Mouse (Mus musculus): ENCODE measurements around the gene Cxcr1. TPM values are rescaled to one million over a fixed set of nuclear protein-coding genes. Genes with fewer than 3 reads are reported as not detected.

The Cxcr1 gene
- polyA plus RNA-seq, 1 experiment from 2014 or later, result not detected

DNA sequence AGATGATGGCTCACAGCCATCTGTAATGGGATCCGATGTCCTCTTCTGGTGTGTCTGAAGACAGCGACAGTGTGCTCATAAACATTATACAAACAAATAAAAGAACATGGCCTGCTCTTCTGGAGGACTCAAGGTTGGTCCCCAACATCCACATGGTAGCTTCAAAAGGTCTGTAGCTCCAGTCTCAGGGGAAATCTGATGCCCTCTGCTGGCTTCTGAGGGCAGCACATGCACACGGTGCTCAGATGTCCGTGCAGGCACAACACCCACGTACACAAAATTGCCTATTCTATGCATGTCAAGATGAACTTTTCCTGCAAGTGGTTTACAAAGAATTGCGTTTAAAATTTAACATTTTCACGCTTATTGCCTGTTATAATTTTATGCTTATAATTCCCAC lies 1.5 kb upstream of the Cxcr1 start:
- H3K36me3 ChIP-seq, result no peaks in the 10 kb centered on the region
- H3K9me3 ChIP-seq, result no peaks in the 10 kb centered on the region
- no peak overlapping the region for H3K4me3 ChIP-seq (replicated peaks)
- no peak overlapping the region for H3K4me2 ChIP-seq
- H3K27ac ChIP-seq, result no peak overlapping the region
- H3K4me1 ChIP-seq (replicated peaks), result no peaks in the 10 kb centered on the region
- no peak for ATAC-seq (ENCODE audit: insufficient number of reproducible peaks, insufficient read depth, low FRiP score, low TSS enrichment, low read depth)
- no peak overlapping the region for H3K9ac ChIP-seq (replicated peaks)
- H3K27me3 ChIP-seq, result no peaks in the 10 kb centered on the region
- WGBS, result 49% methylated on average over 7 of the region's 7 CpGs

DNA sequence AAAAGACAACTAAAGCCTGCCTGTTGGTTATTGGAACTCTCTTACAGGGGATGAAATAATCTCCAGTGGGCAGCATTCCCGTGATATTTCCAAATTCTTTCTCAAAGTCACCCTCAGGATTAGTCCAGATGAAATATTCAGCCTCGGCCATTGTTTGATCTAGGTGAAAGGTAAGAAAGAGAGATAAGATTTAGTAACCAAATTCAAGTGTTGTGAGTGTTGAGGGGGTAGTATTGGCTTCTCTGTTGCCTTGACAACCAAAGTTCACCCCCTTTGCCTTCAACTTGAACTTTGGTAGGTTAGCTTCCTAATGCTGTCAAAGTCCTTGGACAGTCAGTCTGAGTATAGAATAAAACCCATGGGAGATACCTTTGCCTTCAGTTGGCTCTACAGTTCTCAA lies 1.7 kb downstream of the Cxcr1 start:
- WGBS, result 78% methylated on average over 2 of the region's 2 CpGs
- Histone ChIP-seq H3K27me3 (no peaks in the 10 kb centered on the region), H3K4me3 (replicated peaks) (no peak overlapping the region), H3K4me1 (replicated peaks) (no peaks in the 10 kb centered on the region), H3K36me3 (no peaks in the 10 kb centered on the region), H3K4me2 (no peak overlapping the region), H3K9ac (replicated peaks) (no peak overlapping the region), H3K9me3 (no peaks in the 10 kb centered on the region), H3K27ac (no peak overlapping the region)
- no peak for ATAC-seq (ENCODE audit: insufficient number of reproducible peaks, insufficient read depth, low FRiP score, low TSS enrichment, low read depth)

DNA sequence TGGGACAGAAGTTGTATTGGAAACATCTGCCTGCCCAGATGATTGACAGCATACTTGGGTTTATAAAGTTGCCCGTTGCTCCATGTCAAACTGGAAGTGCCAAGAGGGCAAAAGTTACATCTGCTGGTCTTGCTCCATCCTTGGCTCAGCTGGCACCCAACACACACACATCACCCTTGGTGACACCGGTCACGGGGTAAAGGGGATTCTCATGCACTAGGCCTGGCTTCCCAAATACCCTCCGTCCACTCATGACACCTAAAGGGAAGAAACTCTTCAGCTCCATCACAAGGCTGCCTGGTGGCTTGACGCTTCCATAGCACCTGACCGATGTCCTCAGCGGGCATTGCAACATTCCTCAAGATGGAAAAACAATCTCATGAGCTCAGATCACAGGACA lies 4.0 kb downstream of the Cxcr1 start:
- Histone ChIP-seq H3K4me1 (replicated peaks) (no peaks in the 10 kb centered on the region), H3K36me3 (no peaks in the 10 kb centered on the region), H3K27me3 (no peaks in the 10 kb centered on the region), H3K4me2 (no peak overlapping the region), H3K4me3 (replicated peaks) (no peak overlapping the region), H3K9me3 (no peaks in the 10 kb centered on the region), H3K27ac (no peak overlapping the region), H3K9ac (replicated peaks) (no peak overlapping the region)
- ATAC-seq (ENCODE audit: insufficient number of reproducible peaks, insufficient read depth, low FRiP score, low TSS enrichment, low read depth), result no peak
- 92% methylated on average over 7 of the region's 7 CpGs for WGBS

DNA sequence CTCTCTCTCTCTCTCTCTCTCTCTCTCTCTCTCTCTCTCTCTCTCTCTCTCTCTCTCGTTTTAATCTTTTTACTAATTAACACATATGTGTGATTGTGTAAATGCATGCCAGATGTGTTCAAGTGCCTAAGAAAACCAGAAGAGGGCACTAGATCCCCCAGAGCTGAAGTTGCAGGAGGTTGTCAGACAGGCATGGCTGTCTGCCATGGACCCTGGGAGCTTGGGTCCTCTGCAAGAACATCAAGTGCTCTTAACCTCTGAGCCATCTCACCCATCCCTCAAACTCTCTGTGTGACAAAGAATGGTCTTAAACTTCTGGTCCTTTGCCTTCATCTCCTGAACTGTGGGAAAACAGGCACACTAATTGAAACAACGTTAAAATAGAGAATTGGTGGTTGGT lies 11.4 kb downstream of the Cxcr1 start:
- H3K27me3 ChIP-seq, result no peaks in the 10 kb centered on the region
- no peak overlapping the region for H3K4me3 ChIP-seq (replicated peaks)
- no peaks in the 10 kb centered on the region for H3K36me3 ChIP-seq
- no peak overlapping the region for H3K9ac ChIP-seq (replicated peaks)
- H3K27ac ChIP-seq, result no peak overlapping the region
- no peak overlapping the region for H3K4me2 ChIP-seq
- ATAC-seq (ENCODE audit: insufficient number of reproducible peaks, insufficient read depth, low FRiP score, low TSS enrichment, low read depth), result no peak
- H3K9me3 ChIP-seq, result no peaks in the 10 kb centered on the region
- H3K4me1 ChIP-seq (replicated peaks), result 0 out of 2 replicates have a peak, but pooled peaks cover 5% of the 10 kb centered on the region
- 57% methylated on average over 2 of the region's 2 CpGs for WGBS

DNA sequence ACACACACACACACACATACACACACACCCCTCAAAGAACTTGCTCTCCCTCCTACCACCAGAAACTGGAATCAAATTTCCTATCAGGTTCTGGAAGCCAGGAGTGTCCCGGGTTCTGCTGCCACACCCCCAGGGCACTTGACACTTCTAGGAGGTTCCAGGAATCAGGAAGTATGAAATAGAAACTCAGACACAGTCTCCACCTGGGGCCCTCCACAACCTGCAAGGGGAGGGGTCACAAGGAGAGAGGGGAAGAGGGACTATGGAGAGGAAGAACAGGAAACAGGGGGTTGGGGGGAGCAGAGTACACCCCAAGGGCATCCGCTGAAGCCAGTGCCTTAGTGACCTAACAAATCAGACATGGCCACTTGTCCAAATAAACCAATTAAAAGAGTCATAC lies 13.0 kb downstream of the Cxcr1 start:
- Histone ChIP-seq H3K9me3 (no peaks in the 10 kb centered on the region), H3K4me3 (replicated peaks) (no peak overlapping the region), H3K4me1 (replicated peaks) (0 out of 2 replicates have a peak, but pooled peaks cover 5% of the 10 kb centered on the region), H3K36me3 (no peaks in the 10 kb centered on the region), H3K27ac (no peak overlapping the region), H3K9ac (replicated peaks) (no peak overlapping the region), H3K27me3 (no peaks in the 10 kb centered on the region), H3K4me2 (no peak overlapping the region)
- 44% methylated on average over 2 of the region's 2 CpGs for WGBS
- no peak for ATAC-seq (ENCODE audit: insufficient number of reproducible peaks, insufficient read depth, low FRiP score, low TSS enrichment, low read depth)

DNA sequence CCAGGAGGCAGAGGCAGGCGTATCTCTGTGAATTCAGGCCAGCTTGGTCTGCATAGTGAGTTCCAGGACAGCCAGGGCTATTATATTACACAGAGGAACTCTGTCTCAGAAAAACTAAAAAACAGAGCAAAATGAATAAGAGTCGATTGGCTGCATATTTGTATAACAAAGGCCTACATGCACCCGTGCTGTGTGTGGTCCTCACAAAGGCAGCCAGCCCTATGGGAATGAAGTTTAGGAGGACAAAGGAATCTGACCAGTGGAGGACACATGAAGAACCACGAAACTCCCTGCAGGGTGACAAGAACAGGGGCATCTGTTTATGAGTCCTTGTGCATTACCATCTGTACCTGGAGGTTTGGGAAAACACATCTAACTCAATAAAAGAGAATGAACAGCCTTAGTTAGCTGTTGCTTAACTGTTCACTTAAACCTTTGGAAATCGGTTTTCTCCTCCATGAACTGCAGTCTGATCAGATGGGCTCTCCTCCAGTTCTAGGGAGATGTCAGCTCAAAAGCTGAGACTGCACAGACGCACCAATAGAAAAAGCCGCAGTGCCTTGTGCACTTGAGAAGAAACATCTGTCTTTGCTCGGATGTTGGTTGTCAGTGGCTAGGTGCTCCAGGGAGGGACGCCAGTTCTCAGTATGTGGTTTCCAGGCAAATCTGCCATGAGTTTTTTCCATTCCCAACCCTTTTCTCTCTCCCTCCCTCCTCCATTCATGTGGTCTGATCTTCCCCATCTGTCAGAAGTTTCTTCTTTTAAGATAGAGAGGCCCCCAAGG lies 14.6 kb downstream of the Cxcr1 start:
- no peaks in the 10 kb centered on the region for H3K27me3 ChIP-seq
- H3K9me3 ChIP-seq, result no peaks in the 10 kb centered on the region
- no peak overlapping the region for H3K4me3 ChIP-seq (replicated peaks)
- no peak overlapping the region for H3K4me2 ChIP-seq
- H3K27ac ChIP-seq, result no peak overlapping the region
- H3K4me1 ChIP-seq (replicated peaks), result 0 out of 2 replicates have a peak, but pooled peaks cover 5% of the 10 kb centered on the region
- no peaks in the 10 kb centered on the region for H3K36me3 ChIP-seq
- ATAC-seq (ENCODE audit: insufficient number of reproducible peaks, insufficient read depth, low FRiP score, low TSS enrichment, low read depth), result no peak
- 50% methylated on average over 9 of the region's 9 CpGs for WGBS
- no peak overlapping the region for H3K9ac ChIP-seq (replicated peaks)

DNA sequence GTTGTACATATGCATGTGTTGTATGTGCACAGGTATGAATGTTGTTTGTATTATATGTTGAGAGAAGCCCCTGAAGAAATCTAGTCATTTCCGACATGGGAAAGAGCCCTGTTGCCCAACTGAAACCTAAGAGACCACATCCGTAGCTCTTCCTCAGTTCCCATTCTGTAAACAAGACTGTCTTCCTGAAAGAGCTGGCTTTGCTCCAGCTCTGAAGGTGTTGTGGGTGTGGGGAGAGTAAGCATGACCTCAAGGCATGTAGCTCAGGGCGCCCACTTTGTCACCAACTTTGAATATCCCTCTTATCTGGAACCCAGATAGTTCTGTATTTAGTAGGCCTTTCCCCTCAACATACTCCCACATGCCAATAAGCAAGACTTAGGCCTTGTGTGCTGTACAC lies 15.8 kb downstream of the Cxcr1 start:
- H3K36me3 ChIP-seq, result no peaks in the 10 kb centered on the region
- WGBS, result 87% methylated on average over 3 of the region's 3 CpGs
- no peaks in the 10 kb centered on the region for H3K27me3 ChIP-seq
- H3K4me3 ChIP-seq (replicated peaks), result no peak overlapping the region
- H3K27ac ChIP-seq, result no peak overlapping the region
- H3K9ac ChIP-seq (replicated peaks), result no peak overlapping the region
- no peaks in the 10 kb centered on the region for H3K9me3 ChIP-seq
- ATAC-seq (ENCODE audit: insufficient number of reproducible peaks, insufficient read depth, low FRiP score, low TSS enrichment, low read depth), result no peak
- no peak overlapping the region for H3K4me2 ChIP-seq
- H3K4me1 ChIP-seq (replicated peaks), result 0 out of 2 replicates have a peak, but pooled peaks cover 5% of the 10 kb centered on the region

DNA sequence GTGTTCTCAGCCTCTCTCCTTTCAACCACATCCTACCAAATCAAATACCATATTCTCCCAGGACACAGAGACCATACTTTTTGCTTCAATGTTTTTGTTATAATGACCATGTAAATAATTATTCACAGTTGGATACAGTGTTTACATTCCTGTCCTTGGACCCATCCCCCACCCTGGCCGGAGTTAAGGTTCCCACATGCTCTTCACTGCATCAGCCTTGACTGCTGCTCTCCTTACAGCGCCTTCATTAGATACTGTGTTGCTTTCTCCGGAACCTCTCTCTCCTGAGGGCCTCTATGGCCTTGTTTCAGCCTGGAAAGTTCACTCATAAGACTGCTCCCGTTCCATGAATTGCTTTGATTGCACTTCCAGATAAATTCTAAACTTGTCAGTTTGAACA lies 18.7 kb downstream of the Cxcr1 start:
- H3K27ac ChIP-seq, result no peak overlapping the region
- 81% methylated on average over 4 of the region's 4 CpGs for WGBS
- no peaks in the 10 kb centered on the region for H3K9me3 ChIP-seq
- H3K4me1 ChIP-seq (replicated peaks), result 0 out of 2 replicates have a peak, but pooled peaks cover 2% of the 10 kb centered on the region
- no peak for ATAC-seq (ENCODE audit: insufficient number of reproducible peaks, insufficient read depth, low FRiP score, low TSS enrichment, low read depth)
- no peaks in the 10 kb centered on the region for H3K36me3 ChIP-seq
- H3K9ac ChIP-seq (replicated peaks), result no peak overlapping the region
- no peaks in the 10 kb centered on the region for H3K27me3 ChIP-seq
- H3K4me2 ChIP-seq, result no peak overlapping the region
- H3K4me3 ChIP-seq (replicated peaks), result no peak overlapping the region

DNA sequence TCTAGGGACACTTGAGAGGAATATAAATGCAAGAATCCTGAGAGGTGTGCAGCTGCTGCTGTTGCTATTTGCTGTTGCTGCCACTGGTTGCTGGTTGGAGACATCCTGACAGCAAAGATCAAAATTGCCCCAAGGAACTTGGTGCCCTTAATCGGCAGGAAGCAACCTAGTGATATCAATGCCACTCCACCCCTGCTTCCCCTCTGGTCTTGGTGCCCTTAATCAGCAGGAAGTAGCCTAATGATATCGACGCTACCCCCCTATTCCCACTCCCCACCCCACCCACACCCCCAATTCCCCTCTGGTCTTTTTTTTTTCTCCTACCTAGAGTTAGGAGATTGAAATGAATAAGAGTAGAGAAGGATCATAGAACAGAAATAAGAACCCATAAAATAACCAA lies 21.7 kb downstream of the Cxcr1 start:
- no peak for ATAC-seq (ENCODE audit: insufficient number of reproducible peaks, insufficient read depth, low FRiP score, low TSS enrichment, low read depth)
- Histone ChIP-seq H3K27me3 (no peaks in the 10 kb centered on the region), H3K27ac (no peak overlapping the region), H3K9me3 (no peaks in the 10 kb centered on the region), H3K4me3 (replicated peaks) (no peak overlapping the region), H3K9ac (replicated peaks) (no peak overlapping the region), H3K4me2 (no peak overlapping the region), H3K4me1 (replicated peaks) (no peaks in the 10 kb centered on the region), H3K36me3 (no peaks in the 10 kb centered on the region)
- WGBS, result 75% methylated on average over 3 of the region's 3 CpGs

DNA sequence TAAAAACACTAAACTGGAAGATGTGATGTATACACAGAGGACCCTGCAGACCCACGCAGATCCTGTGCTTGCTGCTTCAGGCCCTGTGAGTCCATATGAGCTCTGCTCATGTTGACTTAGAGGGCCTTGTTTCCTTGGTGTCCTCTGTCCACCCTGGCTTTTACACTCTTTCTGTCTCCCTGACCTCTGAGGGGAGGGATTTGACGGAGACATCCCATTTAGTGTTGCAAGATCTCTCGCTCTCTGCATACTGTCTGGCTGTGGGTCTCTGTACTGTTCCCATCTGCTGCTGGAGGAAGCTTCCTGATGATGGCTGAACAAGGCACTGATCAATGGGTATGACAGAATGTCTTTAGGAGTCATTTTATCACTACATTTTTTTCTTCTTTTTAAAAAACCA lies 24.7 kb downstream of the Cxcr1 start:
- H3K27me3 ChIP-seq, result no peaks in the 10 kb centered on the region
- H3K36me3 ChIP-seq, result no peaks in the 10 kb centered on the region
- WGBS, result 89% methylated on average over 3 of the region's 3 CpGs
- ATAC-seq (ENCODE audit: insufficient number of reproducible peaks, insufficient read depth, low FRiP score, low TSS enrichment, low read depth), result no peak
- H3K9me3 ChIP-seq, result no peaks in the 10 kb centered on the region
- H3K9ac ChIP-seq (replicated peaks), result no peak overlapping the region
- H3K4me1 ChIP-seq (replicated peaks), result no peaks in the 10 kb centered on the region
- no peak overlapping the region for H3K4me2 ChIP-seq
- H3K4me3 ChIP-seq (replicated peaks), result no peak overlapping the region
- no peak overlapping the region for H3K27ac ChIP-seq

DNA sequence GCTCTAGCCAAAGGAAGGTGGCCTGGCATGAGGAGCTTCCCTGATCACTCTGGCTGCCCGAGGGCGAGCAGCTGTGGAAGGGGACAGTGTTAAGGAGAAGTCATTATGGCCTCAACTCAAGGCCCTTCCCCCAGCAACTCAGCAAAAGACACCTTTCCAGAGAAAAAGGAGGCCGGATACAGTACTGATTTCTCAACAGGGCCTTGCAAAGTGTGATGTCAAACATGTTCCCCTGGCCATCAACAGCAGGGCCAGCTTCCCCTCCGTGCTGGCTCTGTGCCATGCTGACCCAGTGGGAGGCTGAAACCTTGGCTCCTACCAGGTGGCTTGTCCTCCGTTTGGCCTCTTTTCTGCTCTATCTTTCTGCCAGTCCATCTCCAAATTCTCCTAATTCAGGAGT lies 27.3 kb downstream of the Cxcr1 start:
- no peak overlapping the region for H3K9ac ChIP-seq (replicated peaks)
- no peaks in the 10 kb centered on the region for H3K4me1 ChIP-seq (replicated peaks)
- H3K36me3 ChIP-seq, result no peaks in the 10 kb centered on the region
- no peaks in the 10 kb centered on the region for H3K9me3 ChIP-seq
- H3K4me3 ChIP-seq (replicated peaks), result no peak overlapping the region
- H3K27ac ChIP-seq, result no peak overlapping the region
- no peak for ATAC-seq (ENCODE audit: insufficient number of reproducible peaks, insufficient read depth, low FRiP score, low TSS enrichment, low read depth)
- no peak overlapping the region for H3K4me2 ChIP-seq
- H3K27me3 ChIP-seq, result no peaks in the 10 kb centered on the region
- WGBS, result 81% methylated on average over 5 of the region's 5 CpGs

DNA sequence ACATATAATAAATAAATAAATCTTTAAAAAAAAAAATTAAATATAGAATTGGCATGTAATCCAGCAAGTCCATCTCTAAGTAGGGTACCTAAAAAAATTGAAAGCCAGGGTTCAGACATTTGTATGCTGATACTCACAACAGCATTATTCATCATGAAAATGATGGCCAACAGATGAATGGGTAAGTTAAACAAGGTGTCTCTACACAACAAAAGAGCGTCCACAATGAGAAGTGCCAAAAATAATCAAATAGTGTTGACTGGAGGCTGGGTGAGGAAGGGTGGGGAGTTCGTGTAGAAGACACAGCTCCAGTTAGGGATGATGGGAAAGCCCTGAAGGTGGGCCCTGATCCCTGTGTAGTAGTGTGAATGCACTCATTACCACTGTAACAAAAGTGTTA lies 34.4 kb downstream of the Cxcr1 start:
- Histone ChIP-seq H3K9ac (replicated peaks) (no peak overlapping the region), H3K4me2 (no peak overlapping the region), H3K27ac (no peak overlapping the region), H3K9me3 (no peaks in the 10 kb centered on the region), H3K4me3 (replicated peaks) (no peak overlapping the region), H3K27me3 (no peaks in the 10 kb centered on the region; the same call in 1 of the 2 replicates), H3K36me3 (no peaks in the 10 kb centered on the region), H3K4me1 (replicated peaks) (no peaks in the 10 kb centered on the region)
- WGBS, result 60% methylated on average over 2 of the region's 2 CpGs
- no peak for ATAC-seq (ENCODE audit: insufficient number of reproducible peaks, insufficient read depth, low FRiP score, low TSS enrichment, low read depth)

All from limb, embryonic 12.5 days (tissue).